Mouse (Mus musculus) ES-E14 (cell line): ENCODE results near the gene Treml4. TPM values are rescaled to one million over a fixed set of nuclear protein-coding genes. Genes with fewer than 3 reads are reported as not detected.
"Not testable (repeated sequence)": the region's sequence is repeated elsewhere in the genome, so short reads cannot be mapped to it uniquely, and the experiment has no call there.

Source experiments
- DNase-seq: peaks from one replicate; pipeline ENCODE4 v3.0.0-alpha.2; 2013; ENCODE audit warnings: low read depth, low spot score
- H3K27ac ChIP-seq: 2 replicates; pipeline ENCODE4 v1.5.1; 2012; ENCODE audit warnings: low read depth, mild to moderate bottlenecking, low read length, moderate library complexity, mixed read lengths; ENCODE audit not compliant: poor library complexity, insufficient read depth, severe bottlenecking
- H3K36me3 ChIP-seq: 2 replicates; pipeline ENCODE4 v1.6.1; 2012; ENCODE audit warnings: mild to moderate bottlenecking, low read length, moderate library complexity, mixed read lengths; ENCODE audit not compliant: control insufficient read depth, poor library complexity, insufficient read depth, severe bottlenecking
- H3K4me1 ChIP-seq, 2 experiments: fragments of 150-350 bp in 1 of 2; sonication (generic) in 1 of 2; 2 replicates each; pipeline ENCODE4 v1.6.1; 2012; ENCODE audit warnings: low read length in 2 of 2, mild to moderate bottlenecking in 1 of 2, mixed read lengths in 1 of 2; ENCODE audit not compliant: control insufficient read depth in 2 of 2, insufficient read depth in 2 of 2, poor library complexity in 1 of 2
- H3K4me3 ChIP-seq, 2 experiments: fragments of 150-350 bp in 1 of 2; sonication (generic) in 1 of 2; 2 replicates each; pipeline ENCODE4 v1.5.1; 2012; ENCODE audit warnings: low read length in 2 of 2, low read depth in 1 of 2, mild to moderate bottlenecking in 1 of 2, mixed read lengths in 1 of 2; ENCODE audit not compliant: insufficient read depth in 1 of 2, poor library complexity in 1 of 2, severe bottlenecking in 1 of 2
- H3K9ac ChIP-seq: 2 replicates; pipeline ENCODE4 v1.6.1; 2012; ENCODE audit warnings: low read depth, mild to moderate bottlenecking, low read length, mixed read lengths; ENCODE audit not compliant: poor library complexity, insufficient read depth, severe bottlenecking
- H3K9me3 ChIP-seq: fragments of 150-350 bp; sonication (generic); 2 replicates; pipeline ENCODE4 v1.6.1; 2012; ENCODE audit warnings: low read depth, mild to moderate bottlenecking, low read length; ENCODE audit not compliant: control insufficient read depth, insufficient read depth
- CHD2 ChIP-seq: IDR thresholded peaks from 2 replicates; pipeline ENCODE4 v1.6.1; 2014; ENCODE audit warnings: mild to moderate bottlenecking, low read depth, low read length, inconsistent platforms
- HCFC1 ChIP-seq: IDR thresholded peaks from 2 replicates; pipeline ENCODE4 v1.6.1; 2012; ENCODE audit warnings: low read length, inconsistent platforms, borderline replicate concordance; ENCODE audit not compliant: insufficient read depth
- MAFK ChIP-seq: IDR thresholded peaks from 2 replicates; pipeline ENCODE4 v1.6.1; 2014; ENCODE audit warnings: mild to moderate bottlenecking, low read depth, low read length, inconsistent platforms; ENCODE audit not compliant: insufficient read depth
- ZC3H11A ChIP-seq: IDR thresholded peaks from 2 replicates; pipeline ENCODE4 v1.6.1; 2012; ENCODE audit warnings: low read depth, mild to moderate bottlenecking, inconsistent platforms, low read length, borderline replicate concordance
- ZNF384 ChIP-seq: IDR thresholded peaks from 2 replicates; pipeline ENCODE4 v1.6.1; 2012; ENCODE audit warnings: low read depth, low read length, inconsistent platforms
- in situ Hi-C, 2 experiments: fragments of 600-800 bp; cut with MboI; formaldehyde crosslinking; loops; one replicate each; pipeline ENCODE4 v1.15.1; 2025; ENCODE audit warnings: low sequenced_read_pairs in 2 of 2, inconsistent platforms in 1 of 2; ENCODE audit not compliant: unreplicated experiment in 2 of 2
- total RNA-seq: library from RNA; depleted of rRNA; stranded (reverse); fragments of 300-350 nt; gene quantifications from 2 replicates; pipeline ENCODE4 v1.2.3, GENCODE M21; 2012

Gene Treml4
- total RNA-seq, 1 experiment = 0.22 TPM

GRCm38 (mm10) chr17:48301792-48302191 lies 37.7 kb downstream of the Treml4 start:
- no peak overlapping the region for H3K4me3 ChIP-seq
- TF ChIP-seq ZNF384 (no peak), MAFK (no peak), CHD2 (no peak), HCFC1 (no peak), ZC3H11A (no peak)
- no peaks in the 10 kb centered on the region for H3K36me3 ChIP-seq
- H3K9me3 ChIP-seq = no peaks in the 10 kb centered on the region
- H3K9ac ChIP-seq = no peak overlapping the region
- in situ Hi-C loops = no loop called here
- H3K27ac ChIP-seq = no peak overlapping the region
- H3K4me1 ChIP-seq = peaks cover 0 to 13% of the 10 kb centered on the region in 2 experiments; a peak in 2 of 4 replicates
- no peak for DNase-seq

GRCm38 (mm10) chr17:48312124-48312523 lies 48.0 kb downstream of the Treml4 start:
- Histone ChIP-seq H3K9me3 (no peaks in the 10 kb centered on the region), H3K4me3 (no peak overlapping the region), H3K4me1 (no peaks in the 10 kb centered on the region), H3K9ac (no peak overlapping the region), H3K36me3 (no peaks in the 10 kb centered on the region), H3K27ac (no peak overlapping the region)
- TF ChIP-seq CHD2 (no peak), MAFK (no peak), HCFC1 (no peak), ZC3H11A (no peak), ZNF384 (no peak)
- in situ Hi-C loops = no loop called here
- DNase-seq = no peak

GRCm38 (mm10) chr17:48315905-48316579 lies 51.9 kb downstream of the Treml4 start, which contains the start of gene B430306N03Rik:
Gene B430306N03Rik, plus strand, starts transcription at chr17:48316141.
- in situ Hi-C loops = not testable (repeated sequence)

GRCm38 (mm10) chr17:48318686-48319085 lies 54.6 kb downstream of the Treml4 start:
- TF ChIP-seq HCFC1 = no peak
- TF ChIP-seq MAFK = no peak
- TF ChIP-seq ZNF384 = no peak
- no peak for TF ChIP-seq CHD2
- no peak for TF ChIP-seq ZC3H11A
- in situ Hi-C loops = no loop called here

More at GRCm38 (mm10) chr17:48315905-48316579, 51.9 kb downstream of the Treml4 start, which contains the start of gene B430306N03Rik:
- H3K4me3 ChIP-seq, H3K4me1 ChIP-seq, H3K9ac ChIP-seq, H3K9me3 ChIP-seq, H3K36me3 ChIP-seq, H3K27ac ChIP-seq, DNase-seq: not testable (repeated sequence)

GRCm38 (mm10) chr17:48321279-48321678 lies 57.2 kb downstream of the Treml4 start:
- no peaks in the 10 kb centered on the region for H3K9me3 ChIP-seq
- H3K4me1 ChIP-seq = peaks cover 0 to 3% of the 10 kb centered on the region in 2 experiments; a peak in 1 of 4 replicates
- no peak overlapping the region for H3K9ac ChIP-seq
- H3K27ac ChIP-seq = no peak overlapping the region
- H3K4me3 ChIP-seq = no peak overlapping the region
- H3K36me3 ChIP-seq = no peaks in the 10 kb centered on the region
- TF ChIP-seq MAFK (no peak), ZNF384 (no peak), ZC3H11A (no peak), CHD2 (no peak)
- DNase-seq = no peak
- in situ Hi-C loops = no loop called here

More at GRCm38 (mm10) chr17:48318686-48319085, 54.6 kb downstream of the Treml4 start:
- H3K27ac ChIP-seq = no peak overlapping the region
- no peaks in the 10 kb centered on the region for H3K36me3 ChIP-seq
- no peak overlapping the region for H3K4me3 ChIP-seq
- peaks cover 0 to 3% of the 10 kb centered on the region in 2 experiments; a peak in 1 of 4 replicates for H3K4me1 ChIP-seq
- DNase-seq = no peak
- no peak overlapping the region for H3K9ac ChIP-seq
- H3K9me3 ChIP-seq = no peaks in the 10 kb centered on the region
